Mouse (Mus musculus) neural tube, embryonic 14.5 days (tissue): ENCODE data around the gene Tulp2. TPM values are rescaled to one million over a fixed set of nuclear protein-coding genes. Genes with fewer than 3 reads are reported as not detected.
A peak's percentile ranks its signal among the peaks of the same experiment; 100 is the strongest.

Experiments used
- ATAC-seq: fragments of 200-750 bp; cut with Nextera tagmentation; 2 replicates; pipeline ENCODE4 v1.8.0; 2017; ENCODE audit warnings: low read depth, mild to moderate bottlenecking, moderate TSS enrichment, moderate library complexity
- H3K27ac ChIP-seq: fragments of 300-500 bp; sonication (generic); 2 replicates; pipeline ENCODE4 v1.5.1; 2014; ENCODE audit warnings: low read depth, mild to moderate bottlenecking, control low read depth, low read length, moderate library complexity, mixed read lengths
- H3K27me3 ChIP-seq: fragments of 300-500 bp; sonication (generic); 2 replicates; pipeline ENCODE4 v1.6.1; 2014; ENCODE audit warnings: low read length; ENCODE audit not compliant: control insufficient read depth, insufficient read depth
- H3K36me3 ChIP-seq: fragments of 300-500 bp; sonication (generic); 2 replicates; pipeline ENCODE4 v1.6.1; 2014; ENCODE audit warnings: low read length, mixed read lengths; ENCODE audit not compliant: control insufficient read depth, insufficient read depth
- H3K4me1 ChIP-seq: fragments of 300-500 bp; sonication (generic); 2 replicates; pipeline ENCODE4 v1.6.1; 2014; ENCODE audit warnings: low read length; ENCODE audit not compliant: control insufficient read depth, insufficient read depth
- H3K4me2 ChIP-seq: fragments of 300-500 bp; sonication (generic); 2 replicates; pipeline ENCODE4 v1.6.1; 2014; ENCODE audit warnings: mild to moderate bottlenecking, low read depth, low read length, control low read depth
- H3K4me3 ChIP-seq: fragments of 300-500 bp; sonication (generic); 2 replicates; pipeline ENCODE4 v1.5.1; 2014; ENCODE audit warnings: low read depth, low read length, control low read depth, mixed read lengths
- H3K9ac ChIP-seq: fragments of 300-500 bp; sonication (generic); replicated peaks from 2 replicates; pipeline ENCODE4 v1.6.1; 2014; ENCODE audit warnings: low read depth, mild to moderate bottlenecking, control low read depth, low read length, mixed read lengths
- H3K9me3 ChIP-seq: fragments of 300-500 bp; sonication (generic); 2 replicates; pipeline ENCODE4 v1.6.1; 2016; ENCODE audit warnings: low read length; ENCODE audit not compliant: control insufficient read depth
- WGBS: fragments of 180-500 bp; shearing (Covaris S2); extraction: QIAGEN DNeasy Blood & Tissue Kit; methylation state at CpG from one replicate; pipeline ENCODE4 v1.1.7; 2014; 5-methylcytosine and 5-hydroxymethylcytosine counted together
- polyA plus RNA-seq: library from polyadenylated mRNA; unstranded; fragments of >200 nt; fragmentation: Nextera tagmentation; extraction: Ambion mirVana; gene quantifications from 2 replicates; pipeline ENCODE4 v1.2.1, GENCODE M21; 2014

Gene Tulp2
- 0.17 and 0.31 TPM in 2 replicates for polyA plus RNA-seq

GRCm38 (mm10) chr7:45481374-45481927, at the start of gene Tulp2:
Gene Tulp2 (plus strand): TSS chr7:45481877.
- H3K9ac ChIP-seq = no peak within 1 kb of the TSS
- H3K27ac ChIP-seq = no peak within 1 kb of the TSS
- H3K27me3 ChIP-seq = no peaks in the 10 kb centered on the region
- no peaks in the 10 kb centered on the region for H3K36me3 ChIP-seq
- H3K4me1 ChIP-seq = no peaks in the 10 kb centered on the region
- ATAC-seq = peak; percentile 91
- no peaks in the 10 kb centered on the region for H3K9me3 ChIP-seq
- WGBS = 54% methylated on average over 15 of the region's 15 CpGs
- no peak within 1 kb of the TSS for H3K4me2 ChIP-seq
- H3K4me3 ChIP-seq = no peak within 1 kb of the TSS

GRCm38 (mm10) chr7:45433835-45434202, 47.9 kb upstream of the Tulp2 start:
- peak overlapping the region; percentile 65 for H3K4me3 ChIP-seq
- ATAC-seq = no peak
- peak overlapping the region; percentile 68 for H3K9ac ChIP-seq
- peak overlapping the region; percentile 91; the same call in 1 of the 2 replicates for H3K27ac ChIP-seq
- H3K36me3 ChIP-seq = peaks cover 13% of the 10 kb centered on the region
- H3K27me3 ChIP-seq = no peaks in the 10 kb centered on the region
- H3K4me2 ChIP-seq = peak overlapping the region; percentile 93
- H3K9me3 ChIP-seq = no peaks in the 10 kb centered on the region
- H3K4me1 ChIP-seq = peaks cover 28% of the 10 kb centered on the region
- WGBS = 1% methylated on average over 7 of the region's 7 CpGs

GRCm38 (mm10) chr7:45434203-45435015, 47.3 kb upstream of the Tulp2 start, which contains the start of gene Gys1:
Gene Gys1 (plus strand): TSS chr7:45434844.
- peak within 1 kb of the TSS; percentile 65 for H3K4me3 ChIP-seq
- WGBS = 0% methylated on average over 45 of the region's 45 CpGs
- peak within 1 kb of the TSS; percentile 91 for H3K27ac ChIP-seq
- H3K36me3 ChIP-seq = peaks cover 10% of the 10 kb centered on the region
- H3K9ac ChIP-seq = peak within 1 kb of the TSS; percentile 72
- H3K4me1 ChIP-seq = peaks cover 28% of the 10 kb centered on the region
- ATAC-seq = peak; percentile 95
- no peaks in the 10 kb centered on the region for H3K27me3 ChIP-seq
- H3K9me3 ChIP-seq = no peaks in the 10 kb centered on the region
- peak within 1 kb of the TSS; percentile 93 for H3K4me2 ChIP-seq

DNA sequence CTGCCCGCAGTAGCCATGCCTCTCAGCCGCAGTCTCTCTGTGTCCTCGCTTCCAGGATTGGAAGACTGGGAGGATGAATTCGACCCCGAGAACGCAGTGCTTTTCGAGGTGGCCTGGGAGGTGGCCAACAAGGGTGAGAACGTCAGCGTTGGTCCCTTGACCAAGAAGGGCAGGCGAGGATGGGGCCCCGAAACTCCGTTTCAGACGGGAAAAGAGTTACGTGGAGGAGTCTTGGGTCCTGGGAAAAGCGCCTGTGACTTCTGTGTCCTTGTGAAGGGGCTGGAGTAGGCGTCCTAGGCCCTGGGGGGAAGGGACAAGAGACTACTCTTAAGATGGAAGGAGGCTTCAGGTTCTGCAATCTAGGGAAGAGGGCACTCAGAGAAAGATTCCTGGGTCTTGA, 46.6 kb upstream of the Tulp2 start:
- Histone ChIP-seq H3K27me3 (no peaks in the 10 kb centered on the region), H3K27ac (peak overlapping the region; percentile 44; the same call in 1 of the 2 replicates), H3K4me3 (peak overlapping the region; percentile 65), H3K36me3 (peaks cover 6% of the 10 kb centered on the region; the same call in 1 of the 2 replicates), H3K9me3 (no peaks in the 10 kb centered on the region), H3K9ac (peak overlapping the region; percentile 72), H3K4me2 (peak overlapping the region; percentile 93), H3K4me1 (peaks cover 28% of the 10 kb centered on the region)
- ATAC-seq = no peak; the same call in 1 of the 2 replicates
- 3% methylated on average over 16 of the region's 16 CpGs for WGBS

GRCm38 (mm10) chr7:45436444-45436843, 45.2 kb upstream of the Tulp2 start:
- Histone ChIP-seq H3K4me1 (peaks cover 28% of the 10 kb centered on the region), H3K27me3 (no peaks in the 10 kb centered on the region), H3K9me3 (no peaks in the 10 kb centered on the region), H3K4me2 (no peak overlapping the region), H3K9ac (no peak overlapping the region), H3K27ac (no peak overlapping the region), H3K4me3 (no peak overlapping the region), H3K36me3 (no peaks in the 10 kb centered on the region)
- WGBS = 89% methylated on average over 5 of the region's 5 CpGs
- ATAC-seq = no peak

GRCm38 (mm10) chr7:45437046-45437445, 44.6 kb upstream of the Tulp2 start:
- no peak overlapping the region for H3K9ac ChIP-seq
- WGBS = 30% methylated on average over 6 of the region's 6 CpGs
- H3K4me2 ChIP-seq = no peak overlapping the region
- H3K4me1 ChIP-seq = peaks cover 28% of the 10 kb centered on the region
- H3K9me3 ChIP-seq = no peaks in the 10 kb centered on the region
- no peaks in the 10 kb centered on the region for H3K27me3 ChIP-seq
- H3K4me3 ChIP-seq = no peak overlapping the region
- no peaks in the 10 kb centered on the region for H3K36me3 ChIP-seq
- no peak for ATAC-seq
- no peak overlapping the region for H3K27ac ChIP-seq

DNA sequence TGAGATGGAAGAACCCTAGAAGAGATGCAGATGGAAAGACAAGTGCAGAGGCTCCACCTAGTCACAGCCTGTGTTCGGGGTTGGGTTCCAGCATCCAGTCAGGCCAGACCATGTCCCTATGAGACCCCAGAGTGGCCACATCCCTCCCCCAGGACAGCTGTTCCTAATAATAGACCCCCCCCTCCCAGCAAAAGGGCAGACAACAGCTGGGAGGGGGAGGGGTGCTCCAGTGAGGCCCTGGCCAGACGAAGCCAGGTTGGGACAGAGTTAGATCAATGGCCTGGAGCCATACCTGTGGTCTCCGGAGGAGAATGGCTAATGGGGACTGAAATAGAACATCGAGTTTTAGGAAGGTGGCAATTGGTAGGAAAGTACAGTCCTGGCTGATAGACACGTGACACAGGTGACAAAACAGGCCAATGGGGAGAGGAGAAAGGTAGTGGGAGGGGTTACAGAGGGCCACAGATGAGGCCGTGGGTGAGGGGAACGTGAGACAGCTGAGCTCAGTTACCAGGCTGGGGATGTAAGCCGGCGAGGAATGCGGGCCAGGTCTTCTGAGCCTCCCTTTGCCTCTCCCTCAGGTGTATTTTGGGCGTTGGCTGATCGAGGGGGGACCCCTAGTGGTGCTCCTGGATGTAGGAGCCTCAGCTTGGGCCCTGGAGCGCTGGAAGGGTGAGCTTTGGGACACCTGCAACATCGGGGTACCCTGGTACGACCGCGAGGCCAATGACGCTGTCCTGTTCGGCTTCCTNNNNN, 44.0 kb upstream of the Tulp2 start, which contains the start of gene Ruvbl2:
Gene Ruvbl2 (minus strand): TSS at position 576 of the 756 bp plus-strand sequence.
- Histone ChIP-seq H3K9me3 (no peaks in the 10 kb centered on the region), H3K27me3 (no peaks in the 10 kb centered on the region), H3K27ac (no peak within 1 kb of the TSS), H3K9ac (no peak within 1 kb of the TSS), H3K36me3 (no peaks in the 10 kb centered on the region), H3K4me3 (no peak within 1 kb of the TSS), H3K4me2 (no peak within 1 kb of the TSS), H3K4me1 (peaks cover 27% of the 10 kb centered on the region)
- no peak for ATAC-seq
- 21% methylated on average over 19 of the region's 19 CpGs for WGBS

DNA sequence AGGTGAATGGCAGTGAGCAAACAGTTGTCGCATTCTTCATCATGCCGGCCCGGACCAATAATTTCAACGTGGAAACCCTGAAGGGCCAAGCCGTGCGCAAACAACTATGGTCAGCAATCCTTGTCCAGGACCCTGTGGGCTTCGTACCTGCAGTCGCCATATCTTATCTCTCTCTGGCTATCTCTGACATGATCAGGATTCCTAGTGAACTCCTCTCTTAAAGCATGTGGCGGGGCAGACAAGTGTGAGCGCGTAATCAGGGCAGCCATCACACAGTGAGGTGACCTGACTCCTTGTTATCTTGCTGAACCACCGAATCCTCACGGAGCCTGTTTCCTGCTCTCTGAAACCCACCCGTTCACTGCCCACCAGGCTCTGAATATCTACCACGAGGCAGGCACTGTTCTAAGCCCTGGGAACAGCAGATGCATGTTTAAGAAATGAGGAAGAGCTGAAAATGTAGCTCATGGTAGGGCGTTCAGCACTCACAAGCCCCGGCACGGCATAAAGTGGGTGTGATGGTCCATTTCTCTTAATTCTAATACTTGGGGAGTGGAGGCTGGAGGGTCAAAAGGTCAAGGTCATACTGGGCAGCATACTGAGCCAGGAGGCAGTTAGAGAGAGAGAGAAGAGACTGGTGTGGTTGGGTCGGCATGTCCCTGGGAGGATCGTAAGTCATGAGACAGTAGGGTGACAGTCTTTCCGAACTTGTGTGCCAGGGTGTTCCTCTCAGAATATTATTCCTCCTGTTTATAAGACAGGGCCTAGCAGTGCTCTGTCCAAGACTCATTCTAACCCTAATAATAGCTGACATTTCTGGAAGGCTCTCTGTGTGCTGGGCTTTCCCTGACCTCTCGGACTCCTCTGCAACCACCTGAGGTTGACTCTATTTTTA, 37.9 kb upstream of the Tulp2 start:
- no peaks in the 10 kb centered on the region for H3K4me1 ChIP-seq
- peaks cover 9% of the 10 kb centered on the region for H3K36me3 ChIP-seq
- H3K9me3 ChIP-seq = no peaks in the 10 kb centered on the region
- no peak overlapping the region for H3K9ac ChIP-seq
- 91% methylated on average over 22 of the region's 22 CpGs for WGBS
- H3K4me3 ChIP-seq = no peak overlapping the region
- no peak overlapping the region for H3K4me2 ChIP-seq
- no peak for ATAC-seq
- H3K27ac ChIP-seq = no peak overlapping the region
- no peaks in the 10 kb centered on the region for H3K27me3 ChIP-seq
